Mouse (Mus musculus) kidney, embryonic 16.5 days (tissue): Measurements from ENCODE around the gene Lrrc49. TPM values are rescaled to one million over a fixed set of nuclear protein-coding genes. Genes with fewer than 3 reads are reported as not detected.

Experiments
- ATAC-seq: fragments of 200-750 bp; cut with Nextera tagmentation; 2 replicates; pipeline ENCODE4 v1.8.0; 2017; ENCODE audit warnings: moderate TSS enrichment; ENCODE audit not compliant: low FRiP score, low TSS enrichment
- H3K27ac ChIP-seq: fragments of 300-500 bp; sonication (generic); 2 replicates; pipeline ENCODE4 v1.5.1; 2014; ENCODE audit warnings: low read length
- H3K27me3 ChIP-seq: fragments of 300-500 bp; sonication (generic); 2 replicates; pipeline ENCODE4 v1.6.1; 2014; ENCODE audit warnings: low read length, control low read depth, mixed read lengths; ENCODE audit not compliant: insufficient read depth
- H3K36me3 ChIP-seq: fragments of 300-500 bp; sonication (generic); 2 replicates; pipeline ENCODE4 v1.6.1; 2014; ENCODE audit warnings: low read length, control low read depth, mixed read lengths; ENCODE audit not compliant: insufficient read depth
- H3K4me1 ChIP-seq: fragments of 300-500 bp; sonication (generic); 2 replicates; pipeline ENCODE4 v1.6.1; 2014; ENCODE audit warnings: low read length, control low read depth, mixed read lengths; ENCODE audit not compliant: insufficient read depth
- H3K4me2 ChIP-seq: fragments of 300-500 bp; sonication (generic); replicated peaks from 2 replicates; pipeline ENCODE4 v1.6.1; 2014; ENCODE audit warnings: low read depth, low read length
- H3K4me3 ChIP-seq: fragments of 300-500 bp; sonication (generic); 2 replicates; pipeline ENCODE4 v1.5.1; 2014; ENCODE audit warnings: mild to moderate bottlenecking, low read length
- H3K9ac ChIP-seq: fragments of 300-500 bp; sonication (generic); replicated peaks from 2 replicates; pipeline ENCODE4 v1.6.1; 2014; ENCODE audit warnings: low read length
- H3K9me3 ChIP-seq: fragments of 300-500 bp; sonication (generic); 2 replicates; pipeline ENCODE4 v1.6.1; 2016; ENCODE audit warnings: low read length, control low read depth
- WGBS: fragments of 180-500 bp; shearing (Covaris S2); extraction: QIAGEN DNeasy Blood & Tissue Kit; methylation state at CpG from one replicate; pipeline ENCODE4 v1.1.7; 2014; 5-methylcytosine and 5-hydroxymethylcytosine counted together
- polyA plus RNA-seq: library from polyadenylated mRNA; unstranded; fragments of >200 nt; fragmentation: Nextera tagmentation; extraction: Ambion mirVana; gene quantifications from 2 replicates; pipeline ENCODE4 v1.2.1, GENCODE M21; 2015

Gene Lrrc49
- polyA plus RNA-seq, 1 experiment from 2014 or later, result 16.7 TPM

- Histone ChIP-seq H3K36me3 (peaks cover 8% of the 10 kb centered on the region), H3K27me3 (no peaks in the 10 kb centered on the region), H3K4me1 (no peaks in the 10 kb centered on the region), H3K4me3 (no peak overlapping the region), H3K27ac (no peak overlapping the region), H3K9ac (no peak overlapping the region), H3K9me3 (no peaks in the 10 kb centered on the region), H3K4me2 (no peak overlapping the region)
- 94% methylated on average over 3 of the region's 3 CpGs for WGBS
- no peak for ATAC-seq
Measured at GRCm38 (mm10) chr9:60681005-60681404, 7.0 kb downstream of the Lrrc49 start.

GRCm38 (mm10) chr9:60678913-60679312, 9.0 kb downstream of the Lrrc49 start:
- H3K27ac ChIP-seq, result no peak overlapping the region
- H3K36me3 ChIP-seq, result peaks cover 3% of the 10 kb centered on the region; the same call in 1 of the 2 replicates
- H3K4me2 ChIP-seq, result no peak overlapping the region
- H3K27me3 ChIP-seq, result no peaks in the 10 kb centered on the region
- no peak overlapping the region for H3K4me3 ChIP-seq
- 25% methylated on average over 5 of the region's 5 CpGs for WGBS
- no peak for ATAC-seq
- H3K4me1 ChIP-seq, result no peaks in the 10 kb centered on the region
- H3K9me3 ChIP-seq, result no peaks in the 10 kb centered on the region
- H3K9ac ChIP-seq, result no peak overlapping the region

- Histone ChIP-seq H3K36me3 (peaks cover 8% of the 10 kb centered on the region; the same call in 1 of the 2 replicates), H3K4me1 (no peaks in the 10 kb centered on the region), H3K9ac (no peak overlapping the region), H3K9me3 (no peaks in the 10 kb centered on the region), H3K4me2 (no peak overlapping the region), H3K27ac (no peak overlapping the region), H3K4me3 (no peak overlapping the region), H3K27me3 (no peaks in the 10 kb centered on the region)
- ATAC-seq, result no peak
- 96% methylated on average over 4 of the region's 4 CpGs for WGBS
Measured at GRCm38 (mm10) chr9:60676429-60676828, 11.5 kb downstream of the Lrrc49 start.

GRCm38 (mm10) chr9:60674780-60675179, 13.2 kb downstream of the Lrrc49 start:
- H3K4me2 ChIP-seq, result no peak overlapping the region
- no peak overlapping the region for H3K9ac ChIP-seq
- no peaks in the 10 kb centered on the region for H3K27me3 ChIP-seq
- no peak overlapping the region for H3K27ac ChIP-seq
- no peaks in the 10 kb centered on the region for H3K9me3 ChIP-seq
- no peak for ATAC-seq
- no peak overlapping the region for H3K4me3 ChIP-seq
- H3K36me3 ChIP-seq, result peaks cover 8% of the 10 kb centered on the region; the same call in 1 of the 2 replicates
- H3K4me1 ChIP-seq, result no peaks in the 10 kb centered on the region

- Histone ChIP-seq H3K4me2 (no peak overlapping the region), H3K4me1 (no peaks in the 10 kb centered on the region), H3K9ac (no peak overlapping the region), H3K4me3 (no peak overlapping the region), H3K27me3 (no peaks in the 10 kb centered on the region), H3K27ac (no peak overlapping the region), H3K36me3 (0 out of 2 replicates have a peak, but pooled peaks cover 4% of the 10 kb centered on the region), H3K9me3 (no peaks in the 10 kb centered on the region)
- no peak for ATAC-seq
- WGBS, result 95% methylated on average over 6 of the region's 6 CpGs
Measured at GRCm38 (mm10) chr9:60672568-60672967, 15.4 kb downstream of the Lrrc49 start.

GRCm38 (mm10) chr9:60668886-60669285, 19.1 kb downstream of the Lrrc49 start:
- no peak overlapping the region for H3K4me3 ChIP-seq
- H3K27ac ChIP-seq, result no peak overlapping the region
- WGBS, result 93% methylated on average over 6 of the region's 6 CpGs
- no peak for ATAC-seq
- peaks cover 11% of the 10 kb centered on the region; the same call in 1 of the 2 replicates for H3K36me3 ChIP-seq
- no peaks in the 10 kb centered on the region for H3K9me3 ChIP-seq
- H3K4me2 ChIP-seq, result no peak overlapping the region
- no peak overlapping the region for H3K9ac ChIP-seq
- no peaks in the 10 kb centered on the region for H3K27me3 ChIP-seq
- H3K4me1 ChIP-seq, result no peaks in the 10 kb centered on the region

GRCm38 (mm10) chr9:60665535-60665934, 22.4 kb downstream of the Lrrc49 start:
- Histone ChIP-seq H3K27me3 (no peaks in the 10 kb centered on the region), H3K36me3 (peaks cover 7% of the 10 kb centered on the region; the same call in 1 of the 2 replicates), H3K4me2 (no peak overlapping the region), H3K9me3 (no peaks in the 10 kb centered on the region), H3K4me1 (no peaks in the 10 kb centered on the region), H3K27ac (no peak overlapping the region), H3K9ac (no peak overlapping the region), H3K4me3 (no peak overlapping the region)
- WGBS, result 94% methylated on average over 3 of the region's 3 CpGs
- ATAC-seq, result no peak

GRCm38 (mm10) chr9:60664866-60665265, 23.1 kb downstream of the Lrrc49 start:
- Histone ChIP-seq H3K4me1 (no peaks in the 10 kb centered on the region), H3K27ac (no peak overlapping the region), H3K4me2 (no peak overlapping the region), H3K36me3 (peaks cover 7% of the 10 kb centered on the region; the same call in 1 of the 2 replicates), H3K27me3 (no peaks in the 10 kb centered on the region), H3K4me3 (no peak overlapping the region), H3K9ac (no peak overlapping the region), H3K9me3 (no peaks in the 10 kb centered on the region)
- 94% methylated on average over 5 of the region's 5 CpGs for WGBS
- ATAC-seq, result no peak

- no peak overlapping the region for H3K27ac ChIP-seq
- WGBS, result 95% methylated on average over 12 of the region's 12 CpGs
- H3K9me3 ChIP-seq, result no peaks in the 10 kb centered on the region
- H3K27me3 ChIP-seq, result no peaks in the 10 kb centered on the region
- H3K9ac ChIP-seq, result no peak overlapping the region
- no peak overlapping the region for H3K4me2 ChIP-seq
- peaks cover 7% of the 10 kb centered on the region; the same call in 1 of the 2 replicates for H3K36me3 ChIP-seq
- H3K4me1 ChIP-seq, result no peaks in the 10 kb centered on the region
- H3K4me3 ChIP-seq, result no peak overlapping the region
- no peak for ATAC-seq
Measured at GRCm38 (mm10) chr9:60664385-60664784, 23.6 kb downstream of the Lrrc49 start.

- Histone ChIP-seq H3K36me3 (peaks cover 7% of the 10 kb centered on the region; the same call in 1 of the 2 replicates), H3K4me1 (no peaks in the 10 kb centered on the region), H3K4me2 (no peak overlapping the region), H3K9me3 (no peaks in the 10 kb centered on the region), H3K27ac (no peak overlapping the region), H3K9ac (no peak overlapping the region), H3K4me3 (no peak overlapping the region), H3K27me3 (no peaks in the 10 kb centered on the region)
- ATAC-seq, result no peak
- 88% methylated on average over 2 of the region's 2 CpGs for WGBS
Measured at GRCm38 (mm10) chr9:60662936-60663335, 25.0 kb downstream of the Lrrc49 start.
